Mouse (Mus musculus): Measurements from ENCODE around the gene Lefty2. TPM values are rescaled to one million over a fixed set of nuclear protein-coding genes. Genes with fewer than 3 reads are reported as not detected.
A peak's percentile ranks its signal among the peaks of the same experiment; 100 is the strongest.
"Not testable (repeated sequence)": the region's sequence is repeated elsewhere in the genome, so short reads cannot be mapped to it uniquely, and the experiment has no call there.

Gene Lefty2
- polyA plus RNA-seq, 1 experiment from 2014 or later = not detected

- Histone ChIP-seq H3K27me3 (ENCODE audit: poor library complexity, severe bottlenecking) (no peaks in the 10 kb centered on the region), H3K4me3 (no peak overlapping the region), H3K36me3 (replicated peaks) (no peaks in the 10 kb centered on the region), H3K4me1 (no peaks in the 10 kb centered on the region), H3K27ac (no peak overlapping the region), H3K9me3 (0 out of 2 replicates have a peak, but pooled peaks cover 5% of the 10 kb centered on the region)
- no peak for DNase-seq (ENCODE audit: extremely low spot score, low spot score)
- 90% methylated on average over 9 of the region's 9 CpGs for WGBS
These were observed 17.8 kb upstream of the Lefty2 start for GRCm38 (mm10) chr1:180875126-180875525.

GRCm38 (mm10) chr1:180877466-180877865, 15.4 kb upstream of the Lefty2 start:
- H3K27me3 ChIP-seq (ENCODE audit: poor library complexity, severe bottlenecking) = no peaks in the 10 kb centered on the region
- H3K4me3 ChIP-seq = no peak overlapping the region
- 73% methylated on average over 4 of the region's 4 CpGs for WGBS
- no peak overlapping the region for H3K27ac ChIP-seq
- no peak for DNase-seq (ENCODE audit: extremely low spot score, low spot score)
- no peaks in the 10 kb centered on the region for H3K36me3 ChIP-seq (replicated peaks)
- H3K4me1 ChIP-seq = no peaks in the 10 kb centered on the region
- H3K9me3 ChIP-seq = 0 out of 2 replicates have a peak, but pooled peaks cover 5% of the 10 kb centered on the region

DNA sequence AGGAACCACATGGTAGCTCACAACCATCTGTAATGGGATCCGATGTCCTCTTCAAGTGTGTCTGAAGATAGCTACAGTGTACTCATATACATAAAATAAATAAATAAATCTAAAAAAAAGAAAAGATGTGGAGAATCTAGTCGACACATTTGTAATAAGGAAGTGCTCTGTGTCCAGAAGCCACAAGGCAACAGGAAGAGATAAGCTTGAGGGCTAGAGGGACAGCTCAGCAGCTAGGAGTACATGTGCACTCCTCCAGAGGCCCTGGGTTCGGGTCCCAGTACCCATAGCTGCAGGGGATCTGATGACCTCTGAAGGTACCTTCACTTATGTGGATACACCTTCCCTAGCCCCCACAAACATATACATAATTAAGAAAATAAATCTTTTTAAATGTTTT, 11.1 kb upstream of the Lefty2 start:
- H3K4me3 ChIP-seq = no peak overlapping the region
- no peak for DNase-seq (ENCODE audit: extremely low spot score, low spot score)

DNA sequence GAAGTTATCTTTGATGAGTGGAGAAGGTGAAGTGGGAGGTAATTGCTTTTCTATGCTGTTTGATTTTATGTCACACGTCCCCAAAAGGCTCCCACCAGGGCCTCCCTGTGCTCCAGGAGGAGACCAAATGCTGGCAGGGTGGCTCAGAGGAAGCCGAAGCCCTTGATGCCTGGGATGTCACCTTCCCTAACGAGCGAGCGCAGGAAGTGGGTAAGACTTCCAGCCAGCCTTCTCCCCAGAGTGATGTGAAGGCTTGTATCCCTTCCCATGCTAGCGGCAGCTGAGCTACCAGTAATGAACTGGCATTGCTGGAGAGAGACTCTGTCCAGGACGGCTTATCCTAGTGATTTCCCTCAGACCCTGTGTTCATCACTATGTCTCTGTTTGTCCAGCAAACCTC, 9.2 kb upstream of the Lefty2 start:
- Histone ChIP-seq H3K36me3 (replicated peaks) (no peaks in the 10 kb centered on the region), H3K4me3 (no peak overlapping the region), H3K4me1 (peaks cover 9% of the 10 kb centered on the region), H3K27ac (no peak overlapping the region), H3K9me3 (no peaks in the 10 kb centered on the region), H3K27me3 (ENCODE audit: poor library complexity, severe bottlenecking) (peaks cover 27% of the 10 kb centered on the region)
- WGBS = 57% methylated on average over 7 of the region's 7 CpGs
- no peak for DNase-seq (ENCODE audit: extremely low spot score, low spot score)

More for the DNA sequence above, 11.1 kb upstream of the Lefty2 start:
- Histone ChIP-seq H3K4me1 (no peaks in the 10 kb centered on the region), H3K36me3 (replicated peaks) (no peaks in the 10 kb centered on the region), H3K27ac (no peak overlapping the region), H3K27me3 (ENCODE audit: poor library complexity, severe bottlenecking) (peaks cover 8% of the 10 kb centered on the region), H3K9me3 (0 out of 2 replicates have a peak, but pooled peaks cover 3% of the 10 kb centered on the region)
- WGBS = 79% methylated on average over 3 of the region's 3 CpGs

DNA sequence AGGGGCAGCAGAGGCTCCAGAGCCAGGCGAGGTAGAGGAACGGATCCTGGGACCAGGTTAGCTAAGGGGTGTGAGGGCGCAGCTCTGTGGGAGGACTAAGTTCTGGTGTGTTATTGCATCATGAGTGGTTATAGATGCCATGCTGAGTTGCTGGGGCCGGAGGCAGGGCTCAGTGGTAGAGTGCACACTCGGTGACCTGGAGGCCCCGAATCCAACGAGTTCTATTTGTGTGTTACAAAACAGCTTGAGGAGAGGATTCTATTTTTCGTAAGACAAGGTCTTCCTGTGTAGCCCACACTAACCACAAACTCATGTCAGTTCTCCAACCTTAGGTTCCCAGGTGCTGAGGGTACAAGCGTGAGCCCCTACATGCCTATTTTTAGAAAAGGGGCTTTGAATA, 8.4 kb upstream of the Lefty2 start:
- H3K9me3 ChIP-seq = no peaks in the 10 kb centered on the region
- H3K4me3 ChIP-seq = no peak overlapping the region
- WGBS = 85% methylated on average over 9 of the region's 9 CpGs

DNA sequence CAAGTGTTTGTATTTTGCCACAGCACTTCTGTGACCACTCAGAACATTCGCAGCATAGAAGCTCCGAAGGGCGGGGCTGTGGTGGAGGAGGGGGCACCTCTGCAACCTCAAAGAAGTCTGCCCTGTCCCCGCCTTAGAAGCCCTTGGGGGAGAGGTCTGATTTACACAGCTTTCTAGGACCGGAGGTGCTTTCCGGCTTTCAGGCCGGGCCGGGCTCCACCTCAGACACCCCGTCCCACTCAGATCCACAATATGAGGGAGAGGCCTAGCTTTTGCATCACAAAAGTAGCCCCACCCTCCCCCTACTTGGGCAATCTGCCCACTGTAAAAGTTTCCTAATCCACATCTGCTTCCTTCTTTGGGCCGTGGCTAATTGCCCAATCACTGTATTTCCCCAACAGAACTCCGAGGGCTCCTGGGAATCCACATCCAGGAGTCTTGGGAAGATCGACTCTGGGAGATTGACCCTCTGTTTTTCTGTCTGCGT, 4.3 kb upstream of the Lefty2 start:
- H3K36me3 ChIP-seq (replicated peaks) = no peaks in the 10 kb centered on the region
- 7% methylated on average over 13 of the region's 13 CpGs for WGBS
- DNase-seq (ENCODE audit: extremely low spot score, low spot score) = no peak
- peaks cover 18% of the 10 kb centered on the region for H3K4me1 ChIP-seq
- peaks cover 64% of the 10 kb centered on the region for H3K27me3 ChIP-seq (ENCODE audit: poor library complexity, severe bottlenecking)
- H3K27ac ChIP-seq = peak overlapping the region; percentile 36; the same call in 1 of the 2 replicates
- H3K9me3 ChIP-seq = no peaks in the 10 kb centered on the region
- peak overlapping the region; percentile 14; the same call in 1 of the 2 replicates for H3K4me3 ChIP-seq

More for the DNA sequence above, 8.4 kb upstream of the Lefty2 start:
- no peaks in the 10 kb centered on the region for H3K36me3 ChIP-seq (replicated peaks)
- DNase-seq (ENCODE audit: extremely low spot score, low spot score) = no peak
- peaks cover 14% of the 10 kb centered on the region for H3K4me1 ChIP-seq
- H3K27ac ChIP-seq = no peak overlapping the region
- H3K27me3 ChIP-seq (ENCODE audit: poor library complexity, severe bottlenecking) = peaks cover 35% of the 10 kb centered on the region

- peaks cover 21% of the 10 kb centered on the region for H3K4me1 ChIP-seq
- no peaks in the 10 kb centered on the region for H3K9me3 ChIP-seq
- no peak overlapping the region for H3K4me3 ChIP-seq
- peaks cover 70% of the 10 kb centered on the region for H3K27me3 ChIP-seq (ENCODE audit: poor library complexity, severe bottlenecking)
- no peak for DNase-seq (ENCODE audit: extremely low spot score, low spot score)
- H3K27ac ChIP-seq = 0 out of 2 replicates have a peak overlapping the region, but pooled peaks have one; percentile 36
- WGBS = 28% methylated on average over 7 of the region's 7 CpGs
- no peaks in the 10 kb centered on the region for H3K36me3 ChIP-seq (replicated peaks)
These were observed 3.7 kb upstream of the Lefty2 start for GRCm38 (mm10) chr1:180889172-180889571.

- no peak for DNase-seq (ENCODE audit: extremely low spot score, low spot score)
- H3K27me3 ChIP-seq (ENCODE audit: poor library complexity, severe bottlenecking) = peaks cover 76% of the 10 kb centered on the region
- H3K9me3 ChIP-seq = no peaks in the 10 kb centered on the region
- no peak overlapping the region for H3K27ac ChIP-seq
- H3K4me3 ChIP-seq = no peak overlapping the region
- H3K4me1 ChIP-seq = peaks cover 27% of the 10 kb centered on the region
- 45% methylated on average over 6 of the region's 6 CpGs for WGBS
- no peaks in the 10 kb centered on the region for H3K36me3 ChIP-seq (replicated peaks)
These were observed 3.1 kb upstream of the Lefty2 start for GRCm38 (mm10) chr1:180889841-180890240.

DNA sequence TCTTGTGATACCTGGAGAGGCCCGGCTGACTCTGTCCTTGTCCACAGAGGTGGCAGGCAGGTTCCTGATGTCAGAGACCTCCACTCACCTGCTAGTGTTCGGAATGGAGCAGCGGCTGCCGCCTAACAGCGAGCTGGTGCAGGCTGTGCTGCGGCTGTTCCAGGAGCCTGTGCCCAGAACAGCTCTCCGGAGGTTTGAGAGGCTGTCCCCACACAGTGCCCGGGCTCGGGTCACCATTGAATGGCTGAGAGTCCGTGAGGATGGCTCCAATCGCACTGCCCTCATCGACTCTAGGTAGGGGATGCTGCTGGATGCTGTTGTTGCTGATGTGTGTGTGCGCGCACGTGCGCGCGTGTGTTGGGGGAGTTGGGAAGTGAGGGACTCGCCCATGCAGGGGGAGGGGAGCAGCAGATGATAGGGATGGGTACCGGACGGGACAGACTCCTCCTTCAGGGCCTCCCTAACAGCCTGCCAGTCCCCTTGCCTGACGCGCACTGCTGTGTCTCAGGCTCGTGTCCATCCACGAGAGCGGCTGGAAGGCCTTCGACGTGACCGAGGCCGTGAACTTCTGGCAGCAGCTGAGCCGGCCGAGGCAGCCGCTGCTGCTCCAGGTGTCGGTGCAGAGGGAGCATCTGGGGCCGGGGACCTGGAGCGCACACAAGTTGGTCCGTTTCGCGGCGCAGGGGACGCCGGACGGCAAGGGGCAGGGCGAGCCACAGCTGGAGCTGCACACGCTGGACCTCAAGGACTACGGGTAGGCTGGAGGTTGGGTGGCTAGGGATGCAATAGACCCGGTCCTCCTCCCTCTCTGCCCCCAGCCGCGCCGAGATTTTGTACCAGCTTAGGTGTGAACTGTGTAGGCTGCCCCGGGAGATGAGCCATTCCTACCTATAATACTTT, 1.4 kb downstream of the Lefty2 start:
- H3K27me3 ChIP-seq (ENCODE audit: poor library complexity, severe bottlenecking) = peaks cover 52% of the 10 kb centered on the region
- H3K36me3 ChIP-seq (replicated peaks) = not testable (repeated sequence)

DNA sequence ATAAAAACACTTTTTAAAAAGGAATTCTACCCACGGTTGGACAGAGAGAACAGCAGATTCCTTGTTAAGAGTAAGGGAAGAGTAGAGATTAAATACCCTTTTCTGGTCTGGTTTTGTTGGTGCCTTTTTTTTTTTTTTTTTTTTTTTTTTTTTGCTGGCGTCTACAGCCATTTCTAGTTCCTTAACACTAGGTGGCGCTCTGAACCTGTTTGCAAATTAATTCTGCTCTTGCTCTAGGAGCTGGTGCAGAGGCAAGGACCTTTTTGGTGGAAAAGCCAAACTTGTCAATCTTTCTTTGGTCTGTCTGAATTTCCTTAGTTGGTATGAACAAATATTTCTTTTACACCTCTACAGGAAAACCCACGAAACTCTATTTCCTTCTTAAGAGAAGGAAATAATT, 8.2 kb downstream of the Lefty2 start:
- no peak overlapping the region for H3K4me3 ChIP-seq
- under 1% methylated on average over 4 of the region's 4 CpGs for WGBS
- H3K4me1 ChIP-seq = peaks cover 22% of the 10 kb centered on the region
- H3K36me3 ChIP-seq (replicated peaks) = peaks cover 7% of the 10 kb centered on the region
- no peaks in the 10 kb centered on the region for H3K9me3 ChIP-seq
- no peak for DNase-seq (ENCODE audit: extremely low spot score, low spot score)
- 0 out of 2 replicates have a peak, but pooled peaks cover 3% of the 10 kb centered on the region for H3K27me3 ChIP-seq (ENCODE audit: poor library complexity, severe bottlenecking)
- H3K27ac ChIP-seq = no peak overlapping the region

More for the DNA sequence above, 1.4 kb downstream of the Lefty2 start:
- H3K27ac ChIP-seq; H3K9me3 ChIP-seq; DNase-seq (ENCODE audit: extremely low spot score, low spot score): not testable (repeated sequence)
- Histone ChIP-seq H3K4me1 (peaks cover 13% of the 10 kb centered on the region), H3K4me3 (peak overlapping the region; percentile 36)
- 5% methylated on average over 51 of the region's 51 CpGs for WGBS

DNA sequence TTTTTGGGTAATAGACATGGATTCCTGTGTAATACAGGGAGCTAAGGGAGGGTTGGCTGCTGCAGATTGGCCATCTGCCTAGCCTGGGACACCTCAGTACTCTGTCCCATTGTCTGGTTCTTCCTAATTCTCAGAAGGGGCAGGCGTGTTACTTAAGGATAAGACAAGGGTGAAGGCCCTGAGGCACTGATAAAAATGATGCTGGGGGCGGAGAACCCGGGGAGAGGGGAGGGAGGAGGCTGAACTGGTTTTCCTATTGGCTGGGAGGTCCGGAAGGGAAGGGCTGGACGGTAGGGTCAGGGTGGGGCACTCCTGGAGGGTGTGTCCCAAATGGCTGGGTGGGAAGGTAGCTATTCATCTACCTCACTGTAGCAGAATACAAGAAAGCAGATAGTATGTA, 10.0 kb downstream of the Lefty2 start:
- Histone ChIP-seq H3K9me3 (no peaks in the 10 kb centered on the region), H3K4me3 (no peak overlapping the region), H3K27me3 (ENCODE audit: poor library complexity, severe bottlenecking) (0 out of 2 replicates have a peak, but pooled peaks cover 3% of the 10 kb centered on the region), H3K27ac (no peak overlapping the region), H3K4me1 (peaks cover 29% of the 10 kb centered on the region), H3K36me3 (replicated peaks) (peaks cover 25% of the 10 kb centered on the region)
- DNase-seq (ENCODE audit: extremely low spot score, low spot score) = no peak
- WGBS = 34% methylated on average over 5 of the region's 5 CpGs

- no peaks in the 10 kb centered on the region for H3K9me3 ChIP-seq
- H3K4me3 ChIP-seq = peak overlapping the region; percentile 96
- H3K36me3 ChIP-seq (replicated peaks) = peaks cover 32% of the 10 kb centered on the region
- WGBS = 49% methylated on average over 10 of the region's 10 CpGs
- H3K4me1 ChIP-seq = peaks cover 29% of the 10 kb centered on the region
- DNase-seq (ENCODE audit: extremely low spot score, low spot score) = peak; percentile 36
- peak overlapping the region; percentile 97 for H3K27ac ChIP-seq
- 0 out of 2 replicates have a peak, but pooled peaks cover 3% of the 10 kb centered on the region for H3K27me3 ChIP-seq (ENCODE audit: poor library complexity, severe bottlenecking)
These were observed 10.7 kb downstream of the Lefty2 start for GRCm38 (mm10) chr1:180903666-180904038.

Data from forebrain, embryonic 10.5 days (tissue).